Mouse (Mus musculus) ES-E14 (cell line): ENCODE data around the gene Serpinb6a. TPM values are rescaled to one million over a fixed set of nuclear protein-coding genes. Genes with fewer than 3 reads are reported as not detected.

Source experiments
- DNase-seq: peaks from one replicate; pipeline ENCODE4 v3.0.0-alpha.2; 2013; ENCODE audit warnings: low read depth, low spot score
- H3K27ac ChIP-seq: 2 replicates; pipeline ENCODE4 v1.5.1; 2012; ENCODE audit warnings: low read depth, mild to moderate bottlenecking, low read length, moderate library complexity, mixed read lengths; ENCODE audit not compliant: poor library complexity, insufficient read depth, severe bottlenecking
- H3K36me3 ChIP-seq: 2 replicates; pipeline ENCODE4 v1.6.1; 2012; ENCODE audit warnings: mild to moderate bottlenecking, low read length, moderate library complexity, mixed read lengths; ENCODE audit not compliant: control insufficient read depth, poor library complexity, insufficient read depth, severe bottlenecking
- H3K4me1 ChIP-seq, 2 experiments: fragments of 150-350 bp in 1 of 2; sonication (generic) in 1 of 2; 2 replicates each; pipeline ENCODE4 v1.6.1; 2012; ENCODE audit warnings: low read length in 2 of 2, mild to moderate bottlenecking in 1 of 2, mixed read lengths in 1 of 2; ENCODE audit not compliant: control insufficient read depth in 2 of 2, insufficient read depth in 2 of 2, poor library complexity in 1 of 2
- H3K4me3 ChIP-seq, 2 experiments: fragments of 150-350 bp in 1 of 2; sonication (generic) in 1 of 2; 2 replicates each; pipeline ENCODE4 v1.5.1; 2012; ENCODE audit warnings: low read length in 2 of 2, low read depth in 1 of 2, mild to moderate bottlenecking in 1 of 2, mixed read lengths in 1 of 2; ENCODE audit not compliant: insufficient read depth in 1 of 2, poor library complexity in 1 of 2, severe bottlenecking in 1 of 2
- H3K9ac ChIP-seq: 2 replicates; pipeline ENCODE4 v1.6.1; 2012; ENCODE audit warnings: low read depth, mild to moderate bottlenecking, low read length, mixed read lengths; ENCODE audit not compliant: poor library complexity, insufficient read depth, severe bottlenecking
- H3K9me3 ChIP-seq: fragments of 150-350 bp; sonication (generic); 2 replicates; pipeline ENCODE4 v1.6.1; 2012; ENCODE audit warnings: low read depth, mild to moderate bottlenecking, low read length; ENCODE audit not compliant: control insufficient read depth, insufficient read depth
- CHD2 ChIP-seq: IDR thresholded peaks from 2 replicates; pipeline ENCODE4 v1.6.1; 2014; ENCODE audit warnings: mild to moderate bottlenecking, low read depth, low read length, inconsistent platforms
- HCFC1 ChIP-seq: IDR thresholded peaks from 2 replicates; pipeline ENCODE4 v1.6.1; 2012; ENCODE audit warnings: low read length, inconsistent platforms, borderline replicate concordance; ENCODE audit not compliant: insufficient read depth
- MAFK ChIP-seq: IDR thresholded peaks from 2 replicates; pipeline ENCODE4 v1.6.1; 2014; ENCODE audit warnings: mild to moderate bottlenecking, low read depth, low read length, inconsistent platforms; ENCODE audit not compliant: insufficient read depth
- ZC3H11A ChIP-seq: IDR thresholded peaks from 2 replicates; pipeline ENCODE4 v1.6.1; 2012; ENCODE audit warnings: low read depth, mild to moderate bottlenecking, inconsistent platforms, low read length, borderline replicate concordance
- ZNF384 ChIP-seq: IDR thresholded peaks from 2 replicates; pipeline ENCODE4 v1.6.1; 2012; ENCODE audit warnings: low read depth, low read length, inconsistent platforms
- in situ Hi-C, 2 experiments: fragments of 600-800 bp; cut with MboI; formaldehyde crosslinking; loops; one replicate each; pipeline ENCODE4 v1.15.1; 2025; ENCODE audit warnings: low sequenced_read_pairs in 2 of 2, inconsistent platforms in 1 of 2; ENCODE audit not compliant: unreplicated experiment in 2 of 2
- total RNA-seq: library from RNA; depleted of rRNA; stranded (reverse); fragments of 300-350 nt; gene quantifications from 2 replicates; pipeline ENCODE4 v1.2.3, GENCODE M21; 2012

Serpinb6a gene
- total RNA-seq, 1 experiment, result 57.2 TPM

DNA sequence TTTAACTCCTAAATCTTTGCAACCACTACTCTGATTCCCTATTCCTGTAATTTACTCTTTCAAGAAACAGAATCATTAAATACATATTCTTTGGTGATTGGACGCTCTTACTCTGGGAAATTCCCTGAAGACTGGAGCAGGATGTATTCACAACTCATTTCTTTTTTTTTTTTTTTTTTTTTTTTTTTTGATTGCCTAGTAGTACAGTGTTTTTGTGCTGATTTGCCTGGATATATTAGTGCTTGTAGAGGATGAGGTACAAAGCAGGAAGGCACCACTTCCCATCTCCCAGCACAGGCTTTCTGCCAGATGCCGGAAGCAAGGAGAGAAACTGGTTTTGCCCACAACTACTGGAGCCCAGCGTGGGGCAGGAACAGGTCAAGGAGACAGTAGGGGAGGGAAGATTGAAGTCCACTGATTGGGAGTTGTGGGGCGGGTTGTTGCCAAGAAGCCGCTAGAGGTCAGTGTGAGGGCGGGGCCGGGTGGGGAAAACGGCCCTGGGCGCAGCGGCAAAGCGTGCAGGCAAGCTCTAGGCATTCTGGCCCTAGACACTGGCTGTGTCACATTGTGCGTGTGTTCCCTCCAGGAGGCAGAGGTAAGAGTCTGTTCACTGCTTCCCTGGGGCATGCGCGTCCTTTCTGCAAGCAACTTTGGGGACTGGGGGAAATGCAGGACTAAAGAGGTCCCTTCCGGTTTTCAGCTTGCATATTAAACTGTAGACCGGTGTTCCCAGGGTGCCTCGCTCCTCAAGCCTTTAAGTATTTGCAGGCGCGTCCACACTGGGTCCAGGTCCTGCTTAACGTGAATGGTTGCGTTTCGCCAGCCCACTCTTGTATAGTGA lies 38.2 kb downstream of the Serpinb6a start, which contains the start of gene Nqo2:
Gene Nqo2 (plus strand): TSS at position 482 of the 841 bp plus-strand sequence.
- Histone ChIP-seq H3K36me3 (no peaks in the 10 kb centered on the region), H3K4me3 (peak within 1 kb of the TSS; percentile 77 to 86), H3K27ac (peak within 1 kb of the TSS; percentile 80), H3K9ac (peak within 1 kb of the TSS; percentile 75), H3K4me1 (peaks cover 0 to 12% of the 10 kb centered on the region in 2 experiments; a peak in 1 of 4 replicates), H3K9me3 (no peaks in the 10 kb centered on the region)
- TF ChIP-seq CHD2 (0 out of 2 replicates have a peak, but pooled peaks have one; percentile 25), ZNF384 (peak; percentile 80; the same call in 1 of the 2 replicates), MAFK (no peak), HCFC1 (peak; percentile 67; the same call in 1 of the 2 replicates), ZC3H11A (no peak)
- peak; percentile 74 for DNase-seq
- in situ Hi-C loops, result no loop called here

DNA sequence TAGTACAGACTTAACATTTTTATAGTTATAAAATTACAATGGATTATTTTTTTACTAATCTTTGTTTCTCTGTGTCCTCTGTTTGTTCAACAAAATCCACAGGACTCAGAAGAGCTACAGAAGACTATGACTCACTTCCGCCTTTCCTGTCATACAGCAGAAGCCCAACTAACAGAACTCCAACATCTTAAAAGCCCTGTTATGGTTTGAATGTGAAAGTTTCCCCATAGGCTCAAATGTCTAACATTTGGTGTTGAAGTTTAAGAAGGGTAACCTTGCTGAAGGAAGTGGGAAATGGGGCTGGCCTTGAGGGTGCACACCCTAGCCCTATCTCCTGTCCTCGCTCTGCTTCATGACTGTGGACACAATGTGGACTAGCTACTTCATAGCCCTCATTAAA lies 42.8 kb downstream of the Serpinb6a start:
- Histone ChIP-seq H3K9ac (no peak overlapping the region), H3K27ac (no peak overlapping the region), H3K36me3 (no peaks in the 10 kb centered on the region), H3K9me3 (no peaks in the 10 kb centered on the region), H3K4me3 (no peak overlapping the region), H3K4me1 (peaks cover 0 to 2% of the 10 kb centered on the region in 2 experiments; a peak in 1 of 4 replicates)
- no peak for TF ChIP-seq ZC3H11A
- DNase-seq, result no peak
- in situ Hi-C loops, result no loop called here

DNA sequence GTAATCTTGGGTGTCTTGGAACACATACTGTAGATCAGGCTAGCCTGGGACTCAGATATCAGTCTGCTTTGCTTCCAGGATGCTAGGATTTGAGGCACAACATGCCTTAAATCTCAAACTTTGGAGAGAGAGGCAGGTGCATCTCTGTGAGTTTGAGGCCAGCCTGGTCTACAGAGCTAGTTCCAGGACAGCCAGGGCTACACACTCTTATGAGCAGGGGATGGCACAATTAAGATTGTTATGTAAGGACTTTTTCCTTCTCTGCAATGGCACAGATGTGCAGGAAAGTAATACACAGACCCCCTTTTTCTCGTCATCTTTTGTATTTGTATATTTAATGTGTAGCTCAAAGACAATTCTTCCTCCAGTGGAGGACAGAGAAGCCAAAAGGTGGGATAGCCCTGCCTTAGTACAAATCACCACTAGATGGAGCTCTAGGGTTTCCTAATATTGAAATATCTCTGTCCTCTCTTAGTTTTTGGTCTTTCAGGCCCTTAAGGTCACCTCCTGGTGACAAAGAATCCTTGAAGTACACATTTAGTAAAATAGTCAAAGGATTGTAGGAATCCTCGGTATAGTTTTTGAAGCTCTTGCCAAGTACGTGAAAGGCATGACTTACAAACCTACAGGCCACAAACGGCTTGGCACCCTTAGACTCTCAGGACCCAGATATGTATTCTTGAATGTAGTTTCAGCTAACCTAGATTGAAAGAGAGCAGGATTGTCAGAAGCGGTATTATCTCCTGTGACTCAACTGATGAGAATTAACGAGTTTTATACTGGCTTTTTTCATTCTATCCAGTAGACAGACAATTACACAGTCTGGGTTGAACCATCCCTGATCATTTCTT lies 45.8 kb downstream of the Serpinb6a start:
- Histone ChIP-seq H3K36me3 (no peaks in the 10 kb centered on the region), H3K9ac (no peak overlapping the region), H3K4me3 (no peak overlapping the region), H3K9me3 (no peaks in the 10 kb centered on the region), H3K27ac (no peak overlapping the region), H3K4me1 (no peaks in the 10 kb centered on the region)
- DNase-seq, result no peak
- TF ChIP-seq ZC3H11A (0 out of 2 replicates have a peak, but pooled peaks have one; percentile 27), MAFK (no peak)
- in situ Hi-C loops, result no loop called here

- Histone ChIP-seq H3K4me1 (no peaks in the 10 kb centered on the region), H3K36me3 (no peaks in the 10 kb centered on the region), H3K9me3 (no peaks in the 10 kb centered on the region), H3K4me3 (no peak overlapping the region), H3K27ac (no peak overlapping the region), H3K9ac (no peak overlapping the region)
- DNase-seq, result no peak
- TF ChIP-seq ZNF384 (no peak), CHD2 (no peak), HCFC1 (no peak), MAFK (no peak), ZC3H11A (no peak)
- in situ Hi-C loops, result no loop called here
Observed at GRCm38 (mm10) chr13:33952947-33953346, 49.6 kb downstream of the Serpinb6a start.
